Mouse (Mus musculus): Measurements from ENCODE around the gene Rpl29. TPM values are rescaled to one million over a fixed set of nuclear protein-coding genes. Genes with fewer than 3 reads are reported as not detected.

The Rpl29 gene
- polyA plus RNA-seq, 1 experiment from 2014 or later = 1,077 TPM

GRCm38 (mm10) chr9:106476924-106477484 is 47.8 kb downstream of the Rpl29 start, which contains the start of gene Parp3:
Gene Parp3, minus strand, starts transcription at chr9:106476949.
- Histone ChIP-seq H3K9ac (peak within 1 kb of the TSS; percentile 65), H3K4me2 (peak within 1 kb of the TSS; percentile 86), H3K36me3 (peaks cover 16% of the 10 kb centered on the region), H3K4me1 (peaks cover 53% of the 10 kb centered on the region), H3K4me3 (replicated peaks) (peak within 1 kb of the TSS; percentile 76), H3K27ac (peak within 1 kb of the TSS; percentile 83), H3K9me3 (replicated peaks) (no peaks in the 10 kb centered on the region), H3K27me3 (no peaks in the 10 kb centered on the region)
- peak; percentile 98 for ATAC-seq (replicated peaks; ENCODE audit: low FRiP score)
- WGBS = 0% methylated on average over 40 of the region's 41 CpGs

- ATAC-seq (replicated peaks; ENCODE audit: low FRiP score) = no peak
- Histone ChIP-seq H3K27ac (0 out of 2 replicates have a peak overlapping the region, but pooled peaks have one; percentile 16), H3K27me3 (no peaks in the 10 kb centered on the region), H3K4me1 (peaks cover 47% of the 10 kb centered on the region), H3K9ac (peak overlapping the region; percentile 65), H3K36me3 (peaks cover 22% of the 10 kb centered on the region), H3K4me3 (replicated peaks) (peak overlapping the region; percentile 76), H3K4me2 (peak overlapping the region; percentile 86), H3K9me3 (replicated peaks) (no peaks in the 10 kb centered on the region)
- WGBS = 3% methylated on average over 16 of the region's 16 CpGs
Observed at GRCm38 (mm10) chr9:106477649-106478048, 48.4 kb downstream of the Rpl29 start.

GRCm38 (mm10) chr9:106478101-106478500 is 48.8 kb downstream of the Rpl29 start:
- Histone ChIP-seq H3K36me3 (peaks cover 27% of the 10 kb centered on the region), H3K27me3 (no peaks in the 10 kb centered on the region), H3K4me2 (peak overlapping the region; percentile 86), H3K4me3 (replicated peaks) (peak overlapping the region; percentile 76), H3K9ac (peak overlapping the region; percentile 65), H3K9me3 (replicated peaks) (no peaks in the 10 kb centered on the region), H3K27ac (no peak overlapping the region), H3K4me1 (peaks cover 45% of the 10 kb centered on the region)
- 73% methylated on average over 9 of the region's 9 CpGs for WGBS
- ATAC-seq (replicated peaks; ENCODE audit: low FRiP score) = no peak

GRCm38 (mm10) chr9:106480541-106480940 is 51.3 kb downstream of the Rpl29 start:
- Histone ChIP-seq H3K4me2 (no peak overlapping the region), H3K9me3 (replicated peaks) (no peaks in the 10 kb centered on the region), H3K27ac (no peak overlapping the region), H3K4me1 (peaks cover 21% of the 10 kb centered on the region), H3K27me3 (no peaks in the 10 kb centered on the region), H3K9ac (no peak overlapping the region), H3K36me3 (peaks cover 51% of the 10 kb centered on the region), H3K4me3 (replicated peaks) (no peak overlapping the region)
- no peak for ATAC-seq (replicated peaks; ENCODE audit: low FRiP score)
- 92% methylated on average over 7 of the region's 7 CpGs for WGBS

GRCm38 (mm10) chr9:106481075-106481474 is 51.8 kb downstream of the Rpl29 start:
- Histone ChIP-seq H3K4me2 (no peak overlapping the region), H3K27me3 (no peaks in the 10 kb centered on the region), H3K4me1 (peaks cover 16% of the 10 kb centered on the region), H3K9ac (no peak overlapping the region), H3K36me3 (peaks cover 56% of the 10 kb centered on the region), H3K27ac (no peak overlapping the region), H3K9me3 (replicated peaks) (no peaks in the 10 kb centered on the region), H3K4me3 (replicated peaks) (no peak overlapping the region)
- no peak for ATAC-seq (replicated peaks; ENCODE audit: low FRiP score)
- 87% methylated on average over 15 of the region's 15 CpGs for WGBS

Other genes starting within 250 kb of the Rpl29 start
- gene Ppm1m, start 229.7 kb upstream of the Rpl29 start, polyA plus RNA-seq (2015; fragmentation: Nextera tagmentation; extraction: Ambion mirVana) = 49.0 and 55.1 TPM in 2 replicates
- gene Twf2, start 226.3 kb upstream of the Rpl29 start, polyA plus RNA-seq (2015; fragmentation: Nextera tagmentation; extraction: Ambion mirVana) = 67.0 and 73.4 TPM in 2 replicates
- 0.09 TPM in 1 of 2 replicates, not detected in the other for gene Tlr9, start 206.9 kb upstream of the Rpl29 start, polyA plus RNA-seq (2015; fragmentation: Nextera tagmentation; extraction: Ambion mirVana)
- 104 and 121 TPM in 2 replicates for gene Alas1, start 180.8 kb upstream of the Rpl29 start, polyA plus RNA-seq (2015; fragmentation: Nextera tagmentation; extraction: Ambion mirVana)
- 24.5 and 28.0 TPM in 2 replicates for gene Poc1a, start 148.4 kb upstream of the Rpl29 start, polyA plus RNA-seq (2015; fragmentation: Nextera tagmentation; extraction: Ambion mirVana)
- 15.6 and 17.7 TPM in 2 replicates for gene Dusp7, start 60.8 kb upstream of the Rpl29 start, polyA plus RNA-seq (2015; fragmentation: Nextera tagmentation; extraction: Ambion mirVana)
- gene Acy1, start 8.9 kb downstream of the Rpl29 start, polyA plus RNA-seq (2015; fragmentation: Nextera tagmentation; extraction: Ambion mirVana) = 49.9 and 52.0 TPM in 2 replicates
- gene Abhd14b, start 18.0 kb downstream of the Rpl29 start, polyA plus RNA-seq (2015; fragmentation: Nextera tagmentation; extraction: Ambion mirVana) = 27.9 and 30.6 TPM in 2 replicates
- gene Abhd14a, start 18.2 kb downstream of the Rpl29 start, polyA plus RNA-seq (2015; fragmentation: Nextera tagmentation; extraction: Ambion mirVana) = 55.5 and 56.8 TPM in 2 replicates
- gene Pcbp4, start 23.8 kb downstream of the Rpl29 start, polyA plus RNA-seq (2015; fragmentation: Nextera tagmentation; extraction: Ambion mirVana) = 118 and 140 TPM in 2 replicates
- 0.22 and 0.47 TPM in 2 replicates for gene Gpr62, start 36.5 kb downstream of the Rpl29 start, polyA plus RNA-seq (2015; fragmentation: Nextera tagmentation; extraction: Ambion mirVana)
- 52.8 and 54.3 TPM in 2 replicates for gene Rrp9, start 46.5 kb downstream of the Rpl29 start, polyA plus RNA-seq (2015; fragmentation: Nextera tagmentation; extraction: Ambion mirVana)
- 2.8 and 4.3 TPM in 2 replicates for gene Parp3, start 47.5 kb downstream of the Rpl29 start, polyA plus RNA-seq (2015; fragmentation: Nextera tagmentation; extraction: Ambion mirVana)
- not detected in 2 replicates for gene Iqcf1, start 70.5 kb downstream of the Rpl29 start, polyA plus RNA-seq (2015; fragmentation: Nextera tagmentation; extraction: Ambion mirVana)
- not detected in 2 replicates for gene Iqcf5, start 85.1 kb downstream of the Rpl29 start, polyA plus RNA-seq (2015; fragmentation: Nextera tagmentation; extraction: Ambion mirVana)
- gene Iqcf3, start 132.2 kb downstream of the Rpl29 start, polyA plus RNA-seq (2015; fragmentation: Nextera tagmentation; extraction: Ambion mirVana) = not detected in 2 replicates
- gene Iqcf4, start 141.5 kb downstream of the Rpl29 start, polyA plus RNA-seq (2015; fragmentation: Nextera tagmentation; extraction: Ambion mirVana) = not detected in 2 replicates
- not detected in 2 replicates for gene Iqcf6, start 197.1 kb downstream of the Rpl29 start, polyA plus RNA-seq (2015; fragmentation: Nextera tagmentation; extraction: Ambion mirVana)
- gene Grm2, start 226.6 kb downstream of the Rpl29 start, polyA plus RNA-seq (2015; fragmentation: Nextera tagmentation; extraction: Ambion mirVana) = not detected in 2 replicates

All from kidney, embryonic 15.5 days (tissue).